ENCODE assay signal across 11 mouse cellular contexts in the genomic region with DNA sequence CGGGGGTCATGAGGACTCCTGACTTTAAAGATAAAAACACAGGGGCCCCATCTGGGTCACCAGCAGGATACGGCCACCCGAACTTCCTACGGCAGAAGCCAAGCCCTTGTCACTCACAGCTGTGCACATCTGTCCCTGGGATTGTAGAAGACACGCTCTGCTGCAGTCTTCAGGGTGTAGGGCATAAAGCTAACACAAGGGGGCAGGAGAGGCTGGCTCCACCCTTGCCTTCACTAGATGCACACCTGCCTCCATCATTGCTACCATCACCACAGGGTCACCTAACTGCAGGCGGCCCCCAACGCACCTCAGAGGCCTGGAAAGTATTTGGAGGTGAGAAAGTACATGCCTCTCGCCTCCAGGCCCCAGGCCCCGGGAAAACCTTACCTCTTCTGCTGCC. TPM values are rescaled to one million over a fixed set of nuclear protein-coding genes. Genes with fewer than 3 reads are reported as not detected.
DNase-seq lines count a peak whose midpoint lies in the region; ATAC-seq and TF ChIP-seq lines count a peak whose summit lies in the region.
"Had no signal": no experiment of that assay in that cellular context is flagged by ENCODE, and none has a peak within 500 bp of the region (broad histone marks: within the 10 kb centered on the region; RNA-seq: fewer than 3 reads in every experiment).

No protein-coding gene starts in this region.

- no peak overlapping the region for H3K4me2 ChIP-seq in liver, embryonic 14.5 days (ENCODE audit: low read depth)
- no peak overlapping the region for H3K4me2 ChIP-seq in liver, embryonic 12.5 days
- H3K4me2 ChIP-seq: heart, embryonic 11.5 days; neural tube, embryonic 13.5 days had no signal

- H3K4me1 ChIP-seq in liver, embryonic 14.5 days (replicated peaks; ENCODE audit: control insufficient read depth in 2 of 2, insufficient read depth in 2 of 2, low read length in 1 of 2): no peaks in the 10 kb centered on the region
- H3K4me1 ChIP-seq in liver, embryonic 12.5 days: 0 out of 2 replicates have a peak, but pooled peaks cover 7% of the 10 kb centered on the region
- no peaks in the 10 kb centered on the region; the same call in 1 of the 2 replicates for H3K4me1 ChIP-seq in limb, embryonic 10.5 days
- H3K4me1 ChIP-seq: neural tube, embryonic 13.5 days had no signal

- TF ChIP-seq EP300 in liver, embryonic 14.5 days (IDR thresholded peaks at IDR 0.05; ENCODE audit: low read depth): no peak

- peak; percentile 86 for TF ChIP-seq CTCF in liver, embryonic 14.5 days (IDR thresholded peaks at IDR 0.05; ENCODE audit: low read depth)

- ATAC-seq in CD4-positive, CD25-positive, alpha-beta regulatory T cell, adult 4 months: no peak
- no peak for ATAC-seq in liver, embryonic 14.5 days (ENCODE audit: insufficient read depth)
- ATAC-seq in liver, embryonic 12.5 days: no peak
- peak; percentile 81 for ATAC-seq in megakaryocyte progenitor cell, adult 5-6 weeks (replicated peaks; ENCODE audit: poor library complexity)

- no peak overlapping the region for H3K4me3 ChIP-seq in liver, embryonic 14.5 days (ENCODE audit: insufficient read depth in 1 of 2, low read depth in 2 of 2, low read length in 2 of 2)
- H3K4me3 ChIP-seq in liver, embryonic 12.5 days: no peak overlapping the region
- no peak overlapping the region for H3K4me3 ChIP-seq in limb, embryonic 10.5 days
- H3K4me3 ChIP-seq: neural tube, embryonic 13.5 days had no signal

- no peak overlapping the region for H3K9ac ChIP-seq in liver, embryonic 14.5 days (replicated peaks)
- no peak overlapping the region for H3K9ac ChIP-seq in liver, embryonic 12.5 days
- H3K9ac ChIP-seq: neural tube, embryonic 13.5 days had no signal

- H3K36me3 ChIP-seq in liver, embryonic 14.5 days (replicated peaks; ENCODE audit: control insufficient read depth, insufficient read depth, low read depth): no peaks in the 10 kb centered on the region
- peaks cover 94% of the 10 kb centered on the region for H3K36me3 ChIP-seq in liver, embryonic 12.5 days
- peaks cover 100% of the 10 kb centered on the region for H3K36me3 ChIP-seq in limb, embryonic 10.5 days

- H3K27me3 ChIP-seq in liver, embryonic 14.5 days (ENCODE audit: control insufficient read depth, insufficient read depth, low read length): no peaks in the 10 kb centered on the region
- no peaks in the 10 kb centered on the region for H3K27me3 ChIP-seq in liver, embryonic 12.5 days (replicated peaks)
- H3K27me3 ChIP-seq in limb, embryonic 10.5 days (ENCODE audit: low read depth, poor library complexity, severe bottlenecking): no peaks in the 10 kb centered on the region
- H3K27me3 ChIP-seq: neural tube, embryonic 13.5 days had no signal

- H3K9me3 ChIP-seq in liver, embryonic 14.5 days (ENCODE audit: control insufficient read depth, low read length): no peaks in the 10 kb centered on the region
- peaks cover 5% of the 10 kb centered on the region for H3K9me3 ChIP-seq in liver, embryonic 12.5 days (replicated peaks)
- no peaks in the 10 kb centered on the region; the same call in 1 of the 2 replicates for H3K9me3 ChIP-seq in limb, embryonic 10.5 days (replicated peaks)
- H3K9me3 ChIP-seq: neural tube, embryonic 13.5 days had no signal

- H3K27ac ChIP-seq in liver, embryonic 14.5 days: no peak overlapping the region
- H3K27ac ChIP-seq in liver, embryonic 12.5 days: no peak overlapping the region
- H3K27ac ChIP-seq in limb, embryonic 10.5 days: no peak overlapping the region
- H3K27ac ChIP-seq: neural tube, embryonic 13.5 days had no signal

- DNase-seq in CD4-positive, CD25-positive, alpha-beta regulatory T cell, adult 2 months (ENCODE audit: low read depth, low spot score): peak; percentile 73
- no peak for DNase-seq in liver, embryonic 14.5 days (ENCODE audit: low read depth in 3 of 3, low spot score in 3 of 3)
- DNase-seq in R1 (ENCODE audit: low read depth, low spot score): peak; percentile 55
- DNase-seq in embryo, embryonic 10 days (ENCODE audit: low spot score): no peak
- no peak for DNase-seq in limb, embryonic 10.5 days (ENCODE audit: low spot score)
- DNase-seq: cerebellum, adult 9-11 months had no signal

- 67% methylated on average over 9 of the region's 9 CpGs for WGBS in liver, embryonic 14.5 days (ENCODE audit: insufficient replicate concordance)
- 71% methylated on average over 9 of the region's 9 CpGs for WGBS in liver, embryonic 12.5 days (ENCODE audit: insufficient replicate concordance)
- WGBS in limb, embryonic 10.5 days: 93% methylated on average over 9 of the region's 9 CpGs

RNA-seq across cellular contexts. Expression of gene Ttyh3, which starts 19.8 kb away (rescaled TPM):
- 1 to 10 TPM; 4.9 to 6.7 TPM for polyA plus RNA-seq in CD4-positive, CD25-positive, alpha-beta regulatory T cell, adult 4 months (2017; shearing (Covaris generic))
- 8.3 and 10.1 TPM in 2 replicates for polyA plus RNA-seq in liver, embryonic 14.5 days (2012; rRNA removed)
- 5.4 and 7.2 TPM in 2 replicates for polyA plus RNA-seq in liver, embryonic 14.5 days (2014; fragmentation: Nextera tagmentation; extraction: Ambion mirVana)
- 13.0 and 15.6 TPM in 2 replicates for polyA plus RNA-seq in liver, embryonic 12.5 days (2016; fragmentation: Nextera tagmentation; extraction: Ambion mirVana)
- 31.4 and 35.8 TPM in 2 replicates for total RNA-seq in megakaryocyte progenitor cell, adult 5-6 weeks (2015)
- total RNA-seq in megakaryocyte progenitor cell, adult 5-6 weeks (2017): 8.1 and 10.2 TPM in 2 replicates
- 36.6 and 47.0 TPM in 2 replicates for polyA plus RNA-seq in limb, embryonic 10.5 days (2016; fragmentation: Nextera tagmentation; extraction: Ambion mirVana)

RNA-seq across cellular contexts. Expression of gene Lfng, which starts 21.9 kb away (rescaled TPM):
- polyA plus RNA-seq in CD4-positive, CD25-positive, alpha-beta regulatory T cell, adult 4 months (2017; shearing (Covaris generic)): 10 to 100 TPM; 24.2 to 26.2 TPM
- polyA plus RNA-seq in liver, embryonic 14.5 days (2012; rRNA removed): 12.1 and 15.8 TPM in 2 replicates
- polyA plus RNA-seq in liver, embryonic 14.5 days (2014; fragmentation: Nextera tagmentation; extraction: Ambion mirVana): 9.9 and 11.4 TPM in 2 replicates
- 7.4 and 8.3 TPM in 2 replicates for polyA plus RNA-seq in liver, embryonic 12.5 days (2016; fragmentation: Nextera tagmentation; extraction: Ambion mirVana)
- total RNA-seq in megakaryocyte progenitor cell, adult 5-6 weeks (2015): 4.8 and 5.6 TPM in 2 replicates
- total RNA-seq in megakaryocyte progenitor cell, adult 5-6 weeks (2017): 13.4 and 15.2 TPM in 2 replicates
- polyA plus RNA-seq in limb, embryonic 10.5 days (2016; fragmentation: Nextera tagmentation; extraction: Ambion mirVana): 4.3 and 5.8 TPM in 2 replicates

Comparison
In these comparisons a context has a peak if more than half of its experiments do, and no peak if none do; other contexts are left out.
1. DNase-seq: peak in CD4-positive, CD25-positive, alpha-beta regulatory T cell, adult 2 months (single experiment) and R1 (single experiment); none in liver, embryonic 14.5 days (0 of 3), embryo, embryonic 10 days (single experiment) and limb, embryonic 10.5 days (single experiment).